Mouse (Mus musculus): ENCODE measurements around the gene Tmem117. TPM values are rescaled to one million over a fixed set of nuclear protein-coding genes. Genes with fewer than 3 reads are reported as not detected.
A peak's percentile ranks its signal among the peaks of the same experiment; 100 is the strongest.

Gene Tmem117
- total RNA-seq, 2 experiments from 2014 or later: 8.0 to 8.4 TPM

DNA sequence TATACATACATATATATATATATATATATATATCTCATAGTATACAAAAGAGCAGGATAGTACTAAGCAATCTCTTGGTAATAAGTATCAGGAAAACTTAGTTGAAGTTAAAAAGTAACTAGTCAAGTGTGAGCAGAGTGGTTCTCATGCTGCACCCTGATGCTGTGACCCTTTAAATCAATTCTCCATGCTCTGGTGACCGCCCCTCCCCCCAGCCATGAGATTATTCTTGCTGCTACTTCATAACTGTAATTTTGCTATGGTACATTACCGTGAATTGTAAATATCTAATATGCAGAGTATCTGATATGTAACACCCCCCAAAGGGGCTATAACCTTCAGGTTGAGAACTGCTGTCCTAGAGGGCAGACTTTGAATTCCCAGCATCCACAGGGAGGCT, 10.1 kb downstream of the Tmem117 start:
- intact Hi-C loops (cut with DNase I): no loop called here
- DNase-seq (ENCODE audit: low spot score in 2 of 2): no peak

DNA sequence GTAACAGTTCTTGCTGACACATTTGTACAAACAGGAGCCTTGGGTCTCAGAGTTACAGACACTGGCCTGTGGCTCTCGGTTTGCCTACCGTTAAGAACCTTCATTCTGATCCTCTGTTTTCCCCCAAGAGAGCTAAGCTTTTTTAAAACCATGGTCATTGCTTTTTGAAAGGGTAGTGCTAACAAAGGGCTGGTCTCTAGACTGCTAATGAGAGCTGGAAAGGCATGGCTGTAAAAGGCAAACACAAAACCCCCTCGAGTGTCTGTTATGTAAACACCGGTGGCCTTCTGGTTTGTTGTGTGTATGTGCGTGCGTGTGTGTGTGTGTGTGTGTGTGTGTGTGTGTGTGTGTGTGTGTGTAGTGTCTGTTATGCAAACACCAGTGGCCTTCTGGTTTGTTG, 17.0 kb downstream of the Tmem117 start:
- no peak for DNase-seq (ENCODE audit: low spot score in 2 of 2)

GRCm38 (mm10) chr15:94648430-94648829, 19.4 kb downstream of the Tmem117 start:
- no peak for DNase-seq (ENCODE audit: low spot score in 2 of 2)
- intact Hi-C loops (cut with DNase I): no loop called here

More for the DNA sequence above, 17.0 kb downstream of the Tmem117 start:
- intact Hi-C loops (cut with DNase I): no loop called here

GRCm38 (mm10) chr15:94649071-94649765, 20.2 kb downstream of the Tmem117 start:
- intact Hi-C loops (cut with DNase I): no loop called here
- no peak for DNase-seq (ENCODE audit: low spot score in 2 of 2)

- intact Hi-C loops (cut with DNase I): no loop called here
- DNase-seq (ENCODE audit: low spot score in 2 of 2): no peak
Measured at GRCm38 (mm10) chr15:94649766-94650120, 20.7 kb downstream of the Tmem117 start.

- DNase-seq (ENCODE audit: low spot score in 2 of 2): peak in 1 of 2 experiments; percentile 11
- intact Hi-C loops (cut with DNase I): no loop called here
Measured at GRCm38 (mm10) chr15:94651350-94651749, 22.3 kb downstream of the Tmem117 start.

DNA sequence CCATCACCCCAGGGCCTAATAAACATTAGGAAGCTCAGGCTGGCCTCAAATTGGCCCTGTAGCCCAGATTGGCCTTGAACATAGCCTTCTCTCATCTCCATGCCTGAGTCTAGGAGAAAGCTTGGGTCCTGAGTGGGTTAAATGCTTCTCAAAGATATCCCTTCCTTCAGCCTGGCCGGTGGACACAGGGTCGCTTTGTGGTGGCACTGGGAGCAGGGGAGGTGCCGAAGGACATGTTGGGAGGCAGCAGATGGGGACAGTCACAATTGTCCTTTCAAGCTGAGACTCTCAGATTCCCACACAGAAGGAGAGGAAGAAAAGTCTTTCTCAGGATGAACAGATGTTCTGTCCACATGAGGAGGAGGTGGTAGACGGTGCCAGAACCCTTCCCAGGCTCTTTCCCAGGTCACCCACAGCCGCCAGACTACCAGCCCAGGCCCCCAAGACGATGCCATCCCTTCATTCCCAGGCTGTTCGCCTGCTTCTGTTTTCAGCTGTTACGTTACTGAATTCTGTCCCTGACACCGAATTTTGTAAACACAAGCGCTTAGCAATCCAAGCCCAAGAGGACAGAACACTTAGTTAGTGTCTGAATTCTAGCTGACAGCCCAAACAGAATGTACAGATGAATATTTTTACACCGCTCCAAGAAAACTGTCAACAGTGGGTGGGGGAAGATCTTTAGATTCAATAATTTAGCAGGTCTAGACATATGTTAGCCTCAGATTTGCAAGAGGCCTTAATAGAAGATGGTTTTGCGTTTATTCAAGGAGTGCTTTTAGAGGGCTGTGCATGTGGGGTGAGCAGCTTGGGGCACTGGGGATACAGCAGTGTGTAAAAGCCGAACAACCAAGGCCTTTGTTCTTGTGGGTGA, 23.2 kb downstream of the Tmem117 start:
- intact Hi-C loops (cut with DNase I): no loop called here
- DNase-seq (ENCODE audit: low spot score in 2 of 2): peak; percentile 56 to 60

- intact Hi-C loops (cut with DNase I): no loop called here
- DNase-seq (ENCODE audit: low spot score in 2 of 2): no peak
Measured at GRCm38 (mm10) chr15:94652843-94653206, 23.8 kb downstream of the Tmem117 start.

DNA sequence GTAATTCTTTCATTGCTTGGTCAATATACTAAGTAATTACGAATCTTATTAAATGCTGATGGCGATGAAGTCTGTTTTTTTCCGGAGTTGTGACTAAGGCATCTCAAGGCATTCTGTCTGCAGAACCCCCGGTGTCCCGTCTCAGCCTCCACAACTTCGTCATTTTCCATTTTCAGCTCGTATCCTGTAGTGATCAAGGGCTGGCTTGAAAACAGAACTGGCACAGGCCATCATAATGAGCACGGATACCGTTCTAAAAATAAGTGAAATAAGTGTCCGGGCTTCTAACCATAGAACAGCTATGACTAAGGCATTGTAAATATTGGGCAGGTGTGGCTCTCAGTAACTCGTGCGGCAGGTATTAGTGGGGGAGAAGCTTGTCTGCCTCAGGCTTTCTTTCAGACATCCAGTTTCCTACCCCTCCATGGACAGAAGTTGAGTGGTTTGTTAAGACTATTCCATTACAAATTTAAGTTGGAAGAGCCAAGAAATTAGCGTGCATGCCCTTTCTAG, 26.8 kb downstream of the Tmem117 start:
- intact Hi-C loops (cut with DNase I): no loop called here
- DNase-seq (ENCODE audit: low spot score in 2 of 2): no peak

- no peak for DNase-seq (ENCODE audit: low spot score in 2 of 2)
- intact Hi-C loops (cut with DNase I): no loop called here
Measured at GRCm38 (mm10) chr15:94657882-94658281, 28.9 kb downstream of the Tmem117 start.

GRCm38 (mm10) chr15:94658392-94659111, 29.5 kb downstream of the Tmem117 start:
- no peak for DNase-seq (ENCODE audit: low spot score in 2 of 2)
- intact Hi-C loops (cut with DNase I): no loop called here

DNA sequence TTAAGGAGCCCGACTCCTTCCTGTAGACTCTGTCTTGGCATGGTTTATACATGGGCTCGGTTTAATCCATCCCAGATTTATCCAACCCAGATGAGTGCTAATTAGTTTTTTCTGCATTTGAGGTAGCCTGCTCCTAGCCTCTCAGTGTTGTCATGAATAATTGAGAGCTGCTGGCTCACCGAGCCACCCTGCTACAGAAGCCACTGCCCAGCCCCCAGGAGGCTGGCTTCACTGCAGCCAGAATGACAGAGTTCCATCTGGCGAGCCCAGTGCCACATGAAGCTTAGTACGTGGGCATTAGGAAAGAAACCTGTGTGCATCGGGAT, 30.0 kb downstream of the Tmem117 start:
- no peak for DNase-seq (ENCODE audit: low spot score in 2 of 2)
- intact Hi-C loops (cut with DNase I): no loop called here

DNA sequence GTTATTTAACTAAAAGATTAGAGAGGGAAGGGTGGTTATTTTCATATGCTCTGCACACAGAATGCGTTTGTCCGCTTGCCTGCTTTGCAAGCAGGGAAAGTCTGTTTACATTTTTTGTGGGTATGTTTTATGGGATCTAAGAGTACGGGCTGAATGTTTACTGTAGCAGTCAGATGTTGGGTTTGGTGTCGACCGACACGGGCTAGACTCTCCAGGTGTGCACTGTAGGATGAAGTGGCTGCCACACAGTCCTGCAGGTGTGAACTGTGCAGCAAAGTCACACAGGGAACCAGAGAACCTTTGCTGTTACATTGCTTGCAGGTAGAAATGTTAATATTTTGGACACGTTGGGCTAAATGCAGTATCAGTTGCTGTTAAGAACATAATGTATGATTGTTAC, 31.9 kb downstream of the Tmem117 start:
- DNase-seq (ENCODE audit: low spot score in 2 of 2): no peak
- intact Hi-C loops (cut with DNase I): loop anchor here (2.0 kb wide), 1 partner anchor 104 kb away; no protein-coding TSS in a partner anchor

DNA sequence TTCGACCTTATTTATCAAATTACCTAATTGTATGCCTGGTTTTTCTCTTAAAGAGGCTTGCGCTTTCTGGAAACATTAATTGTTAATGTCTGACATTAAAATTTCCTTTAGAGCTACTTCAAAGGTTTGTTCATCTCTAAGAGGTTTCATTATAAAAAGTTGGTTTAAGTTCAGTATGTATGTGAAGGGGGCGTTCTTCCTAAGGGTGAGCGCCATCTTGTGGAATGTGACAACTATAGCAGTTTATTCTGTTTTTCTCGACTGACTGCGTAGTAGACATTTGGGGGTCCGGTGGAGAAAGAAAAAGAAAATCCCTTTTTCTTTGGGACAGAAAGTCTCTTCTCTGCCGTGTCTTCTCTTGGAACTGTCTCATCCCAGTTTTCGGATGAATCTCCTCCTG, 32.4 kb downstream of the Tmem117 start:
- intact Hi-C loops (cut with DNase I): loop anchor here (2.0 kb wide), 1 partner anchor 105 kb away; no protein-coding TSS in a partner anchor
- no peak for DNase-seq (ENCODE audit: low spot score in 2 of 2)

GRCm38 (mm10) chr15:94664612-94665011, 35.6 kb downstream of the Tmem117 start:
- DNase-seq (ENCODE audit: low spot score in 2 of 2): no peak
- intact Hi-C loops (cut with DNase I): no loop called here

DNA sequence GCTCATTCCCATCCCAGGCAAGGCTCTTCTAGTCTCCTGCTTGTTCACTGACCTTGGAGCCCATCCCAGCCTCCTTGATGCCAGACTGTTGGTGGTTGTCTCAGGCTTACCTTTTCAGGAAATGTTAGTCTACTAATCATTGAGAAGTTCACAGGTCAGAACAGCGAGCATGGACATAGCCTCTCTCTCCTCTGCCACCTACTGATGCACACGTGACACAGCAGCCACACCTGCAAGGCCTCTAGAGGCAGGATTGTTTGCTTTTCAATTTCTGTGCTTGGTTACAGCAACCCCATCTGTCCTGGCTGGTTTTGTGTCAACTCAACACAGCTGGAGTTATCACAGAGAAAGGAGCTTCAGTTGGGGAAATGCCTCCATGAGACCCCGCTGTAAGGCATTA, 52.1 kb downstream of the Tmem117 start:
- intact Hi-C loops (cut with DNase I): no loop called here
- DNase-seq (ENCODE audit: low spot score in 2 of 2): no peak

DNA sequence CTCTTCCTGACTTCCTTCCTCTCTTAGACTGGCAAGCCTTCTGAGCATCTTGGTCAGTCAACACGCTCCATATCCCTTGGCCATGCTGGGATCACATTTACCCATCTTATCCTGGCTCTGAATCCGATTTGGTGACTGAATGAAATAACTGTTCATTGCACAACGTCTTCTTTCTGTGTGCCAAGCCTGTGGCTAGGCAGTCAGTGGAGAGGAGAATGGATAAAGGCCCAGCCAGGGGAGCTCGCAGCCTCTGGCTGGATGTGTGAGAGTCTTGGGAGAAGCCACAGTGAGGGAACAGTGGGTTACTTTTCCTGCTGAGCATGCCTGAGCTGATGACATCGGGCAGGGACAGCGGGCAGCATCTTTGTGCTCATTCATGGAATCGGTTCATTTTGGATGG, 55.2 kb downstream of the Tmem117 start:
- intact Hi-C loops (cut with DNase I): no loop called here
- no peak for DNase-seq (ENCODE audit: low spot score in 2 of 2)

DNA sequence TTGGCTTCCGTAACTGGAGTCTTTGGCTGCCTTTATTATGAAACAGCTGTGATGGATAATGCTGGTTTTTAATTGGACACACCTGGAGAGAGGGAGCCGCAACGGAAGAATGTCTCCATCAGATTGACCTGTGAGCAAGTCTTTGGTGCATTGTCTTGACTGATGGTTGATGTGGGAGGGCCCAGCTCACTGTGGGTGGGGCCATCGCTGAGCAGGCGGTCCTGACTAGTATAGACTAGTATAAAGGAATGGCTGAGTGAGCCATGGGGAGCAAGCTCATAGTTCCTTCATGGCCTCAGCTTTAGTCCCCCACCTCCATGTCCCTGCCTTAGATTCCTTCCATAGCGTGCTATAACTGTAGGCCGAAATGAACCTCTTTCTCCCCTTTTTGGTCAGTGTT, 58.1 kb downstream of the Tmem117 start:
- intact Hi-C loops (cut with DNase I): no loop called here
- DNase-seq (ENCODE audit: low spot score in 2 of 2): no peak

DNA sequence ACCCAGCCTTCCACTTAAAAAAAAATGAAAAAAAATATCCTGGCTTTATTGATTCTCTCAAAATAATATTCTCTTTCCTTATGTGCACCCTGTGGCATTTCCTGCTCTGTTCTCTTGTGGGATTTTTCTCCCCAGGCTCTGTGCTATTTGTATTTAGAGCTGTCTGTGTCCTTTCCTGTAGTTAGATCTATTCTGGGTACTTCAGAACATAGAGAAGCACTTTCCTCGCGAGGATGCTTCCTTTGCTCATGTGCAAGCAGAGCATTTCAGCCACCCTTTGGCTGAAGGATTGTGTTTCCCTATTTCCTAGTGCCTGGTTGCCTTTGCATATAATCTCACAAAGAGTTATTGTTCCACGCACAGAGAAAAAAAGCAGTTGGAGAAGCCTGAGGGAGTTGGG, 58.6 kb downstream of the Tmem117 start:
- intact Hi-C loops (cut with DNase I): no loop called here
- DNase-seq (ENCODE audit: low spot score in 2 of 2): no peak

DNA sequence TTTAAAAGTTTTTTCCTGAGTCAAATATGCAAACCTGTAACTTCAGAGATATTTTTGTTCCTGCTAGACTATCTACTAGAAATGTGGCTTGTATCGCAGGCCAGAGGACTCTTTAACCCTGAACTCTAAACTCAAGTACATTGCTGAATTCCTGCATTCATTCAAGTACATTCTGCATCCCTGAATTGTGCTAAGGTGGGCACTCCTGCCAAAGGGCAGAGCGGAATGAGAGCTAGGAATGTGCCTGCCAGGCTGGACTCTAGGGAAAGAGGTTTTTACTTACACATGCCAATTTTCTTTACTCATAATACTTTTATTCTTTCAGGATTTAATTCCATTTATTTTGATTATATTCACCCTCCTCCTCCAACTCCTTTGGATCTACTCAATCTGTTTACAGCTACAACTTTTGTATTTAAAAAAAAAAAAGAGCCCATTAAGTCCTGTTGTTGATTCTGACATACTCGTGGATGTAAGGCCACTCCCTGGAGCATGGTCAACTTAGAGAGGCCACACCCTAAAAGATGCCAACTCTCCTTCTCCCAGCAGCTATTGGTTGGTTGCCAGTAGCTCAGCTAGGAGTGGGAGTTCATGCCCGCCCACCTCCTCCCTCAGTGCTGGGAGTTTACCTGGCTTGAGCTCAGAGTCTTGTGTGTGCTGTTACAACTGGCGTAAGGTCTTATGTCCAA, 60.3 kb downstream of the Tmem117 start:
- intact Hi-C loops (cut with DNase I): no loop called here
- DNase-seq (ENCODE audit: low spot score in 2 of 2): no peak

Data from left cerebral cortex, postnatal 36 days (tissue).